Mouse (Mus musculus) CH12.LX (cell line): Measurements from ENCODE around the gene Dtx3l. TPM values are rescaled to one million over a fixed set of nuclear protein-coding genes. Genes with fewer than 3 reads are reported as not detected.

Experiments
- DNase-seq: peaks from one replicate; pipeline ENCODE4 v3.0.0-alpha.2; 2013; ENCODE audit errors: extremely low read depth
- H3K27ac ChIP-seq: 2 replicates; pipeline ENCODE4 v1.5.1; 2012; ENCODE audit warnings: low read depth, mild to moderate bottlenecking, control low read depth, moderate library complexity; ENCODE audit not compliant: insufficient read depth
- H3K27me3 ChIP-seq: replicated peaks from 2 replicates; pipeline ENCODE3; 2012; ENCODE audit warnings: inconsistent platforms
- H3K36me3 ChIP-seq, 2 experiments: replicated peaks in 1 of 2; 2 replicates each; pipeline versions ENCODE3 to v1.6.1; 2012; ENCODE audit warnings: inconsistent platforms in 1 of 2, low read length in 1 of 2, mild to moderate bottlenecking in 1 of 2, mixed read lengths in 1 of 2, moderate library complexity in 1 of 2; ENCODE audit not compliant: control insufficient read depth in 1 of 2, insufficient read depth in 1 of 2
- H3K4me1 ChIP-seq, 2 experiments: 2 replicates each; pipeline ENCODE4 v1.6.1; 2012; ENCODE audit warnings: inconsistent platforms in 1 of 2, moderate library complexity in 1 of 2; ENCODE audit not compliant: insufficient read depth in 2 of 2, control insufficient read depth in 1 of 2
- H3K4me2 ChIP-seq: 2 replicates; pipeline ENCODE4 v1.6.1; 2012; ENCODE audit warnings: low read depth, mild to moderate bottlenecking, control low read depth; ENCODE audit not compliant: poor library complexity, insufficient read depth, severe bottlenecking
- H3K4me3 ChIP-seq, 3 experiments: fragments of 150-350 bp in 1 of 3; sonication (generic) in 1 of 3; replicated peaks in 1 of 3; 2 replicates each; pipeline versions ENCODE3 to v1.5.1; 2011 to 2012; ENCODE audit warnings: low read depth in 2 of 3, low read length in 2 of 3, mild to moderate bottlenecking in 2 of 3, moderate library complexity in 2 of 3, control low read depth in 1 of 3, improper control_type of control experiment in 1 of 3, inconsistent platforms in 1 of 3, mixed read lengths in 1 of 3; ENCODE audit not compliant: poor library complexity in 1 of 3
- H3K79me2 ChIP-seq: replicated peaks from 2 replicates; pipeline ENCODE4 v1.6.1; 2012; ENCODE audit warnings: mild to moderate bottlenecking, moderate library complexity; ENCODE audit not compliant: control insufficient read depth, poor library complexity, insufficient read depth, severe bottlenecking; ENCODE audit errors: extremely low read depth
- H3K9ac ChIP-seq: 2 replicates; pipeline ENCODE4 v1.6.1; 2012; ENCODE audit warnings: low read depth, mild to moderate bottlenecking, control low read depth, moderate library complexity; ENCODE audit not compliant: insufficient read depth
- H3K9me3 ChIP-seq: replicated peaks from 2 replicates; pipeline ENCODE3; 2012; ENCODE audit warnings: low read length, inconsistent platforms, mixed read lengths
- BHLHE40 ChIP-seq: IDR thresholded peaks from 2 replicates; pipeline ENCODE4 v1.6.1; 2011; ENCODE audit warnings: mild to moderate bottlenecking, low read depth, low read length, improper control_type of control experiment
- E2F4 ChIP-seq: IDR thresholded peaks from 2 replicates; pipeline ENCODE4 v1.6.1; 2011; ENCODE audit warnings: low read depth, low read length, improper control_type of control experiment; ENCODE audit not compliant: insufficient replicate concordance
- ELF1 ChIP-seq: IDR thresholded peaks from 2 replicates; pipeline ENCODE4 v1.6.1; 2014; ENCODE audit warnings: low read depth, mild to moderate bottlenecking, inconsistent platforms, low read length, improper control_type of control experiment
- HCFC1 ChIP-seq: IDR thresholded peaks from 2 replicates; pipeline ENCODE4 v1.6.1; 2012; ENCODE audit warnings: low read depth, mild to moderate bottlenecking, inconsistent platforms, low read length, improper control_type of control experiment
- JUN ChIP-seq: IDR thresholded peaks from 2 replicates; pipeline ENCODE4 v1.6.1; 2011; ENCODE audit warnings: low read depth, mild to moderate bottlenecking, low read length, improper control_type of control experiment, moderate library complexity; ENCODE audit not compliant: insufficient read depth
- JUND ChIP-seq: conservative IDR thresholded peaks from 2 replicates; pipeline ENCODE4 v1.6.1; 2011; ENCODE audit warnings: low read depth, low read length, improper control_type of control experiment
- KAT2A ChIP-seq: IDR thresholded peaks from 2 replicates; pipeline ENCODE4 v1.6.1; 2012; ENCODE audit warnings: low read length, improper control_type of control experiment, inconsistent platforms; ENCODE audit not compliant: insufficient replicate concordance
- MAFK ChIP-seq: IDR thresholded peaks from 2 replicates; pipeline ENCODE4 v1.6.1; 2011; ENCODE audit warnings: low read length, improper control_type of control experiment; ENCODE audit not compliant: insufficient replicate concordance
- MAX ChIP-seq: IDR thresholded peaks from 2 replicates; pipeline ENCODE4 v1.6.1; 2011; ENCODE audit warnings: low read length, improper control_type of control experiment
- MEF2A ChIP-seq: IDR thresholded peaks from 2 replicates; pipeline ENCODE4 v1.6.1; 2014; ENCODE audit warnings: low read depth, mild to moderate bottlenecking, inconsistent platforms, low read length, improper control_type of control experiment, borderline replicate concordance
- NELFE ChIP-seq: IDR thresholded peaks from 2 replicates; pipeline ENCODE4 v1.6.1; 2011; ENCODE audit warnings: low read depth, low read length, improper control_type of control experiment
- NRF1 ChIP-seq: IDR thresholded peaks from 2 replicates; pipeline ENCODE4 v1.6.1; 2014; ENCODE audit warnings: low read depth, mild to moderate bottlenecking, inconsistent platforms, low read length, improper control_type of control experiment, moderate library complexity
- POLR2AphosphoS2 ChIP-seq: IDR thresholded peaks from 2 replicates; pipeline ENCODE4 v1.6.1; 2011; ENCODE audit warnings: low read depth, low read length, improper control_type of control experiment
- RAD21 ChIP-seq: IDR thresholded peaks from 2 replicates; pipeline ENCODE4 v1.6.1; 2011; ENCODE audit warnings: low read depth, mild to moderate bottlenecking, low read length, improper control_type of control experiment, moderate library complexity
- RCOR1 ChIP-seq: conservative IDR thresholded peaks from 2 replicates; pipeline ENCODE4 v1.6.1; 2012; ENCODE audit warnings: low read depth, mild to moderate bottlenecking, inconsistent platforms, low read length, improper control_type of control experiment
- SIN3A ChIP-seq: IDR thresholded peaks from 2 replicates; pipeline ENCODE4 v1.6.1; 2012; ENCODE audit warnings: low read length, improper control_type of control experiment, inconsistent platforms
- SMC3 ChIP-seq: IDR thresholded peaks from 2 replicates; pipeline ENCODE4 v1.6.1; 2011; ENCODE audit warnings: low read depth, low read length, improper control_type of control experiment
- UBTF ChIP-seq: IDR thresholded peaks from 2 replicates; pipeline ENCODE4 v1.6.1; 2012; ENCODE audit warnings: low read depth, mild to moderate bottlenecking, inconsistent platforms, low read length, improper control_type of control experiment, moderate library complexity
- USF1 ChIP-seq: IDR thresholded peaks from 2 replicates; pipeline ENCODE4 v1.6.1; 2014; ENCODE audit warnings: low read depth, mild to moderate bottlenecking, inconsistent platforms, low read length, improper control_type of control experiment
- USF2 ChIP-seq: conservative IDR thresholded peaks from 2 replicates; pipeline ENCODE4 v1.6.1; 2011; ENCODE audit warnings: low read depth, low read length, improper control_type of control experiment
- ZKSCAN1 ChIP-seq: IDR thresholded peaks from 2 replicates; pipeline ENCODE4 v1.6.1; 2012; ENCODE audit warnings: low read depth, inconsistent platforms, low read length, improper control_type of control experiment, borderline replicate concordance
- ZMIZ1 ChIP-seq: IDR thresholded peaks from 2 replicates; pipeline ENCODE4 v1.6.1; 2012; ENCODE audit warnings: low read depth, mild to moderate bottlenecking, inconsistent platforms, low read length, improper control_type of control experiment
- ZNF384 ChIP-seq: IDR thresholded peaks from 2 replicates; pipeline ENCODE4 v1.6.1; 2012; ENCODE audit warnings: low read depth, low read length, improper control_type of control experiment, inconsistent platforms
- dilution Hi-C: fragments of 300-500 bp; cut with MboI; formaldehyde crosslinking; loops from 2 replicates; pipeline ENCODE4 v1.14.3; 2020; ENCODE audit warnings: low sequenced_read_pairs; ENCODE audit not compliant: extremely low pct_unique_long_range_greater_than_20kb, extremely low pct_ligation_motif_present
- in situ Hi-C: fragments of 300-500 bp; cut with MboI; formaldehyde crosslinking; loops from 3 replicates; pipeline ENCODE4 v1.14.3; 2019; ENCODE audit warnings: low sequenced_read_pairs, low pct_ligation_motif_present, low pct_unique_long_range_greater_than_20kb, mixed read lengths
- polyA plus RNA-seq: library from polyadenylated mRNA; unstranded; fragments of >175 nt; gene quantifications from 2 replicates; pipeline ENCODE4 v1.2.1, GENCODE M21; 2012; ENCODE audit warnings: low read depth; ENCODE audit not compliant: insufficient read length
- total RNA-seq, 2 experiments: library from RNA; depleted of rRNA; stranded (reverse); fragments of 300-350 nt in 1 of 2; fragments of >200 nt in 1 of 2; gene quantifications; 2 replicates each; pipeline ENCODE4 v1.2.3; 2012 to 2014

Gene Dtx3l
- total and polyA plus RNA-seq, 3 experiments: 14.4 to 21.1 (median 17.4) TPM

GRCm38 (mm10) chr16:35911449-35911848 is 27.5 kb downstream of the Dtx3l start:
- in situ Hi-C loops: no loop called here
- no peak overlapping the region for H3K4me3 ChIP-seq
- TF ChIP-seq UBTF (no peak), ZMIZ1 (no peak), SIN3A (no peak), JUND (no peak), NELFE (no peak), KAT2A (no peak), MAX (no peak), ZKSCAN1 (no peak), E2F4 (no peak), HCFC1 (no peak), NRF1 (no peak), BHLHE40 (no peak), SMC3 (no peak), ELF1 (no peak), POLR2AphosphoS2 (no peak), USF2 (no peak), MEF2A (no peak), RAD21 (no peak), ZNF384 (no peak)
- TF ChIP-seq, all 38 proteins: peak for 0
- no peaks in the 10 kb centered on the region for H3K27me3 ChIP-seq
- no peak for DNase-seq
- no peaks in the 10 kb centered on the region for H3K79me2 ChIP-seq
- peaks cover 15% of the 10 kb centered on the region for H3K9me3 ChIP-seq
- H3K36me3 ChIP-seq: no peaks in the 10 kb centered on the region
- H3K27ac ChIP-seq: no peak overlapping the region
- no peak overlapping the region for H3K4me2 ChIP-seq
- dilution Hi-C loops: no loop called here
- no peak overlapping the region for H3K9ac ChIP-seq
- peaks cover 0 to 10% of the 10 kb centered on the region in 2 experiments; a peak in 2 of 4 replicates for H3K4me1 ChIP-seq

- TF ChIP-seq ZNF384: no peak
- TF ChIP-seq JUN: no peak
- TF ChIP-seq MAFK: no peak
- TF ChIP-seq KAT2A: no peak
- TF ChIP-seq USF1: no peak
- TF ChIP-seq RCOR1: no peak
- no peak for TF ChIP-seq NELFE
- TF ChIP-seq, all 38 proteins: peak for 0
- no peaks in the 10 kb centered on the region for H3K27me3 ChIP-seq
- dilution Hi-C loops: no loop called here
These were observed 31.3 kb downstream of the Dtx3l start for GRCm38 (mm10) chr16:35907432-35908201.

More at GRCm38 (mm10) chr16:35907432-35908201, 31.3 kb downstream of the Dtx3l start:
- no peak for DNase-seq
- Histone ChIP-seq H3K9ac (no peak overlapping the region), H3K9me3 (peaks cover 28% of the 10 kb centered on the region), H3K4me1 (peaks cover 6 to 37% of the 10 kb centered on the region in 2 experiments; a peak in 3 of 4 replicates), H3K27ac (no peak overlapping the region), H3K4me2 (no peak overlapping the region), H3K36me3 (no peaks in the 10 kb centered on the region), H3K4me3 (no peak overlapping the region), H3K79me2 (no peaks in the 10 kb centered on the region)
- in situ Hi-C loops: no loop called here
